Mouse (Mus musculus): ENCODE measurements at regions not wholly inside any gene's neighbourhood (a gene's known extent, or its start where the extent isn't known, plus 50 kb on each side); places are given as distances from the start of the nearest gene placed in this dataset.

GRCm38 (mm10) chr10:37811789-37812188, 673.1 kb upstream of the Marcks start:
- no peak for DNase-seq (ENCODE audit: low read depth, low spot score)
- no peak overlapping the region for H3K27ac ChIP-seq (ENCODE audit: control insufficient read depth, low read depth, low read length)
- no peaks in the 10 kb centered on the region for H3K79me2 ChIP-seq (ENCODE audit: control insufficient read depth, insufficient read depth, low read length, poor library complexity)
- no peaks in the 10 kb centered on the region for H3K4me1 ChIP-seq (ENCODE audit: control insufficient read depth in 1 of 2, insufficient read depth in 2 of 2, low read length in 2 of 2)
- no peaks in the 10 kb centered on the region for H3K27me3 ChIP-seq (ENCODE audit: control insufficient read depth in 1 of 2, insufficient read depth in 2 of 2, low read length in 2 of 2)
- TF ChIP-seq JUND (IDR thresholded peaks at IDR 0.05; ENCODE audit: low read depth, low read length) = no peak
- no peak for TF ChIP-seq USF1 (IDR thresholded peaks at IDR 0.05; ENCODE audit: low read depth, low read length)
- no peak for TF ChIP-seq MEF2A (IDR thresholded peaks at IDR 0.05; ENCODE audit: extremely low read depth, insufficient replicate concordance, low read depth, low read length, poor library complexity, severe bottlenecking)
- no peak for TF ChIP-seq MYB (IDR thresholded peaks at IDR 0.05; ENCODE audit: low read depth, low read length)
- no peak overlapping the region for H3K9ac ChIP-seq (ENCODE audit: control insufficient read depth, low read depth, low read length, poor library complexity, severe bottlenecking)
- no peaks in the 10 kb centered on the region for H3K36me3 ChIP-seq (ENCODE audit: control insufficient read depth in 1 of 2, insufficient read depth in 2 of 2, low read length in 2 of 2)
- H3K4me3 ChIP-seq (ENCODE audit: control insufficient read depth in 1 of 2, insufficient read depth in 1 of 2, low read depth in 2 of 2, low read length in 2 of 2) = no peak overlapping the region
- no peaks in the 10 kb centered on the region for H3K9me3 ChIP-seq (replicated peaks; ENCODE audit: insufficient read depth, low read length)

DNA sequence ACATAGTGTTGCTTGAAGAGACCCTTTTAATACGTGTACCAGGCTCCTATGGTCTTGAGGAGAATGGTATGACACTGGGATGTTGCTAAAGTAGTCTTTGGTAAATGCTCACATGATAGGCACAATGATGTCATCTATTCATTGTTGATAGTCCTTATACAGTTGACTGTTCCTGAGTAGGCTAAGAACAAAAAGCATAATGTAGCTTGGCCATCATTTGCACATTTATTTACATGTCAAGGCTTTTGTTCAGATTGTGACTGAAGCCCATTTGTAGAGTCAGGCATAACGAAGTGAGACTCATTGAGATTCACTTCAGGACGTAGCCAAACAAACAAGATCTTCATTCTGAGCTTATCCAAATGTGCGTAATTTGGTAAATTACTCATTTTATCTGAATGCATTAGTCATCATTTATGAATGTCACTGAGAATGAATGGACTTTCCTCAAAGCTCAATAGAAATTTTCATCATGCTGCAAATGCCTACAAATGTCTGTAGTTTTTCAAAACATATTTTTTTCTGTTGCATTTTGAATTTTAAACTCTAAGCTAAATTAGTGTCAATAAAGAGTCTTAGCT, 664.6 kb upstream of the Marcks start:
- Histone ChIP-seq H3K79me2 (ENCODE audit: control insufficient read depth, insufficient read depth, low read length, poor library complexity) (no peaks in the 10 kb centered on the region), H3K4me1 (ENCODE audit: control insufficient read depth in 1 of 2, insufficient read depth in 2 of 2, low read length in 2 of 2) (no peaks in the 10 kb centered on the region), H3K36me3 (ENCODE audit: control insufficient read depth in 1 of 2, insufficient read depth in 2 of 2, low read length in 2 of 2) (no peaks in the 10 kb centered on the region), H3K27ac (ENCODE audit: control insufficient read depth, low read depth, low read length) (no peak overlapping the region), H3K9me3 (replicated peaks; ENCODE audit: insufficient read depth, low read length) (no peaks in the 10 kb centered on the region), H3K4me3 (ENCODE audit: control insufficient read depth in 1 of 2, insufficient read depth in 1 of 2, low read depth in 2 of 2, low read length in 2 of 2) (no peak overlapping the region), H3K27me3 (ENCODE audit: control insufficient read depth in 1 of 2, insufficient read depth in 2 of 2, low read length in 2 of 2) (no peaks in the 10 kb centered on the region), H3K9ac (ENCODE audit: control insufficient read depth, low read depth, low read length, poor library complexity, severe bottlenecking) (no peak overlapping the region)
- no peak for DNase-seq (ENCODE audit: low read depth, low spot score)
- no peak for TF ChIP-seq BHLHE40 (IDR thresholded peaks at IDR 0.05; ENCODE audit: borderline replicate concordance, low read depth, low read length)
- TF ChIP-seq ZKSCAN1 (IDR thresholded peaks at IDR 0.05; ENCODE audit: low read depth, low read length) = no peak
- no peak for TF ChIP-seq MYC (IDR thresholded peaks at IDR 0.05; ENCODE audit: low read depth, low read length)
- TF ChIP-seq RAD21 (IDR thresholded peaks at IDR 0.05; ENCODE audit: low read depth, low read length) = no peak
- TF ChIP-seq TAL1 (IDR thresholded peaks at IDR 0.05; ENCODE audit: low read length) = no peak
- no peak for TF ChIP-seq E2F4 (IDR thresholded peaks at IDR 0.05; ENCODE audit: borderline replicate concordance, low read depth, low read length)
- TF ChIP-seq USF1 (IDR thresholded peaks at IDR 0.05; ENCODE audit: low read depth, low read length) = no peak
- TF ChIP-seq ZMIZ1 (IDR thresholded peaks at IDR 0.05; ENCODE audit: low read depth, low read length) = no peak
- TF ChIP-seq POLR2A (IDR thresholded peaks at IDR 0.05; ENCODE audit: control insufficient read depth in 1 of 2, insufficient read depth in 1 of 2, low read depth in 1 of 2, low read length in 2 of 2, poor library complexity in 1 of 2) = no peak
- TF ChIP-seq CHD2 (IDR thresholded peaks at IDR 0.05; ENCODE audit: low read length) = no peak
- no peak for TF ChIP-seq EP300 (IDR thresholded peaks at IDR 0.05; ENCODE audit: low read depth in 1 of 2, low read length in 2 of 2)
- no peak for TF ChIP-seq ETS1 (IDR thresholded peaks at IDR 0.05; ENCODE audit: low read depth, low read length)

DNA sequence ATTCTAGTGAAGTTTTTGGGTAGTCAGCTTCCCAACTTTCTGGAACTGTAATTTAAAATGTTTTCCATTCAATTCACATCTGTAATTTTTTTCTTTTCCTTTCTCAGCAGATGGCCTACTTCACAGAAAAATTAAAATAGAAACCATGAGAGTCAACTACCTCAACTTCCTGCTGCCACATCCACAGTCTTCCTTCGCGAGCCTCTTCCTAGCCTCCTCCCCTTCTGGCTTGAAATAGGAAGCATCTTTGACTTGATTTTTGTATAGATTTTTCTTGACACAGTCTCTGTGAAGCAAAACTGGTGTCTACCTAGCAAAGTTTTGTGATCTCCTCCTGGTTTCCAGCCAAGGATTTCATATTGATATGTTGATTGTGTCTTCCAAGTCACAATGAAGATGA, 660.7 kb upstream of the Marcks start:
- no peaks in the 10 kb centered on the region for H3K4me1 ChIP-seq (ENCODE audit: control insufficient read depth in 1 of 2, insufficient read depth in 2 of 2, low read length in 2 of 2)
- H3K9ac ChIP-seq (ENCODE audit: control insufficient read depth, low read depth, low read length, poor library complexity, severe bottlenecking) = no peak overlapping the region
- no peaks in the 10 kb centered on the region for H3K36me3 ChIP-seq (ENCODE audit: control insufficient read depth in 1 of 2, insufficient read depth in 2 of 2, low read length in 2 of 2)
- no peak for DNase-seq (ENCODE audit: low read depth, low spot score)
- TF ChIP-seq CHD2 (IDR thresholded peaks at IDR 0.05; ENCODE audit: low read length) = no peak
- no peak for TF ChIP-seq MEF2A (IDR thresholded peaks at IDR 0.05; ENCODE audit: extremely low read depth, insufficient replicate concordance, low read depth, low read length, poor library complexity, severe bottlenecking)
- TF ChIP-seq KAT2A (conservative IDR thresholded peaks at IDR 0.05; ENCODE audit: low read depth, low read length) = no peak
- TF ChIP-seq POLR2AphosphoS2 (IDR thresholded peaks at IDR 0.05; ENCODE audit: low read length) = no peak
- TF ChIP-seq CTCF (IDR thresholded peaks at IDR 0.05 in 2 of 3, conservative IDR thresholded peaks at IDR 0.05 in 1 of 3; ENCODE audit: control insufficient read depth in 1 of 3, insufficient read depth in 1 of 3, low read depth in 2 of 3, low read length in 3 of 3, poor library complexity in 1 of 3, severe bottlenecking in 1 of 3) = no peak
- no peak for TF ChIP-seq NRF1 (IDR thresholded peaks at IDR 0.05; ENCODE audit: insufficient read depth, low read depth, low read length, poor library complexity, severe bottlenecking)
- no peak for TF ChIP-seq GATA1 (IDR thresholded peaks at IDR 0.05; ENCODE audit: low read depth, low read length)
- TF ChIP-seq ZMIZ1 (IDR thresholded peaks at IDR 0.05; ENCODE audit: low read depth, low read length) = no peak
- no peak overlapping the region for H3K4me3 ChIP-seq (ENCODE audit: control insufficient read depth in 1 of 2, insufficient read depth in 1 of 2, low read depth in 2 of 2, low read length in 2 of 2)
- H3K27ac ChIP-seq (ENCODE audit: control insufficient read depth, low read depth, low read length) = no peak overlapping the region
- H3K9me3 ChIP-seq (replicated peaks; ENCODE audit: insufficient read depth, low read length) = no peaks in the 10 kb centered on the region
- H3K79me2 ChIP-seq (ENCODE audit: control insufficient read depth, insufficient read depth, low read length, poor library complexity) = no peaks in the 10 kb centered on the region
- no peaks in the 10 kb centered on the region for H3K27me3 ChIP-seq (ENCODE audit: control insufficient read depth in 1 of 2, insufficient read depth in 2 of 2, low read length in 2 of 2)
